Mouse (Mus musculus): ENCODE data around the gene Lamtor5.

- TF ChIP-seq POLR2A (IDR thresholded peaks at IDR 0.05; ENCODE audit: borderline replicate concordance, extremely low read depth, low read depth, low read length): no peak
- TF ChIP-seq CTCF (IDR thresholded peaks at IDR 0.05; ENCODE audit: insufficient read depth, low read length): no peak
Observed at GRCm38 (mm10) chr3:107253925-107254324, 24.7 kb upstream of the Lamtor5 start.
